Mouse (Mus musculus): ENCODE measurements around the gene Slc24a3. TPM values are rescaled to one million over a fixed set of nuclear protein-coding genes. Genes with fewer than 3 reads are reported as not detected.

Slc24a3 gene
- polyA plus RNA-seq, 1 experiment from 2014 or later: 3.1 TPM

DNA sequence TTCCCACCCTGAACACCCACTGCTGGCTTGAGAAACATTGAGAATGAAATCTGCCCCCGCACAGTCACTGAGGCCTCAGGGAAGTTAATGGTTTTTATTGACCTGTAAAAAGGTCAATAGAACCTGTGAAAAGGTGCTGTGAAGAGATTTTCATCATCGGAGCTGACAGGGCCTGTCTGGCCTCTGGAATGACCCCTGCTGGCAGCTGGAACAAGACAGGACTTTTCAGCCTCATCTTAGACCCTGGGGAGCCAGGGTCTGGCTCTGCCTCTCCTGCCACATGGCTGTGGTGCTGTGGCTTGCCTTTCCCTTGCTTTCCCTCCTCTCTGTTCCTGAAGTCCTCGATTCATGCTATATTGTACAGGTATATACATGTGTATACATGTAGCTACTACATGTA is 228.2 kb downstream of the Slc24a3 start:
- WGBS (ENCODE audit: missing documents): 79% methylated on average over 3 of the region's 3 CpGs
- no peaks in the 10 kb centered on the region for H3K79me2 ChIP-seq (ENCODE audit: inconsistent target)
- no peak overlapping the region for H3K27ac ChIP-seq
- no peaks in the 10 kb centered on the region for H3K36me3 ChIP-seq (ENCODE audit: inconsistent target)
- H3K4me3 ChIP-seq (ENCODE audit: inconsistent target): no peak overlapping the region

DNA sequence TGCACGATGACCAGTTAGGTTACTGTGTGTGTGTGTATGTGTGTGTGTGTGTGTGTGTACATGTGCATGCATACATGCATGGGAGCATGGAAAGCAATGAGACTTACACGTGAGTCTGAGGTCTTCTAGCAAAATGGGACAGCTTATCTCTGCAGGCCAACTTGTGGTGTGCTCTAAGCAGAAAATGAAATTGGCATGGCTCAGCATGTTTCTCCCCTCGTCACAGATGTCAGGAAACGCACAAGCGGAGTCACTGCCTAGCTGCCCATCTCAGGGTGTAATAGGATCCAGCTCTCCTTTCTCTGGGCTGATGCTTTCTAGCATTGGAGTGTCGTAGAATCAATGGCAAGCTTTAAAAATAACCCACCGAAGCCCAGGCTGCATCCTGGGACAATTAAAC is 229.0 kb downstream of the Slc24a3 start:
- Histone ChIP-seq H3K27ac (no peak overlapping the region), H3K36me3 (ENCODE audit: inconsistent target) (no peaks in the 10 kb centered on the region), H3K4me3 (ENCODE audit: inconsistent target) (no peak overlapping the region), H3K79me2 (ENCODE audit: inconsistent target) (no peaks in the 10 kb centered on the region)
- WGBS (ENCODE audit: missing documents): 78% methylated on average over 7 of the region's 7 CpGs

DNA sequence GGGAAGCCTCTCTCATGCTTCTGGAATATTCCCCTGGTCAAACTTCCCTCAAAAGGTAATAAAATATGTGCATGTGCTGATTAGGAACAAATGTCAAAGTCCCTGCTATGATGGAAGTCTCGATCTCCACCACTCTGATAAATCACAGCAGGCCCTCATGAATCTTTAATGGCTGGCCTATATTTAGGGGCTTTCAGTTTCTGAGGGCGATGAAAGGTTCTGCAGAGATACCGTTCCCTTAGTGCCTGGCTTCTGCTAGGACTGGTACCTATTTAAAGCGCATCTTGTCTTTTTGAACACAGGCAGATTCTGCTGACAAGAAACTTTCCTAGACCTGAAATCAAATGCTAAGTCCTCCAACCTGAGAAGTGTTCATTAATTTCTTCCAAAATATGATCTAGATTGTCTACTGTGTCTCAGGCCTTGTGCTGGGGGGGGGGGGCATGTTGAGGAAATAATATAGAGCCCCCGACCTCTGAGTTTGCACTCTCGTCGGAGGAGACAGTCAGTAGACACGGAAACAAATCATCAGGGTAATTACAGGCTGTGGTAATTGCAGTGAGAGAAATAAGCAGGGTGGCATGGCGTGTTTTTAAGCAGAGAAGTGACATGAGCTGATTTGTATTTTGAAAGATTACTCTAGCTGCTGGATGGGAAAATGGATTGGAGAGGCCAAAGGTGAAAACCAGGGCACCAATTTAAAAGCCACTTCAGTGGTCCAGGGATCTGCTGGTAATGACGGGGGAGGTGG is 230.1 kb downstream of the Slc24a3 start:
- no peak overlapping the region for H3K4me3 ChIP-seq (ENCODE audit: inconsistent target)
- H3K27ac ChIP-seq: no peak overlapping the region
- no peaks in the 10 kb centered on the region for H3K79me2 ChIP-seq (ENCODE audit: inconsistent target)
- no peaks in the 10 kb centered on the region for H3K36me3 ChIP-seq (ENCODE audit: inconsistent target)
- 91% methylated on average over 10 of the region's 10 CpGs for WGBS (ENCODE audit: missing documents)

DNA sequence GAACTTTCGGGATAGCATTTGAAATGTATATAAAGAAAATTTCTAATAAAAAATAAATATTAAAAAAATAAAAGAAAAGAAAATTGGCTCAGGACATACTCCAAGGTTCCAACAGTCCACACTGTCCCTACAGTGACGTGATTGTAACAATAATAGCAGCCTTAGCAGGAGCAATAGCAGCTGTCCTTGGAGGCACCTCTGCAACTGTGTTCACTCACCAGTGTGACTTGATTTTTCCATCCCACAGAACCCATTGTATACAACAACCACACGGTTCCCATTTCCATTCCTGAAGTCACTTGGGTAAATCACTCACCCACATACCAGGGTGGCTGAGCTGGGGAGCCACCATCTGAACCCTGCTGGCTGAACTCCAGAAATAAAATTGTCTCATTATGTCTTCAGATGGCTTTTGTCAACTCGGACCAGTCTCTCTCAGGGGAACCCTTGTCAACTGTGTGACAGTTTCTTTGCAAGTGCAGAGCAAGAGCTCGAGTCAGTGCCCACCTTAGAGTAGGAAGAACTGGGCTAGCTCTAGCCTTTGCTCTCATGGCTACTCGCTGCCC is 233.8 kb downstream of the Slc24a3 start:
- WGBS (ENCODE audit: missing documents): 87% methylated on average over 6 of the region's 6 CpGs
- no peak overlapping the region for H3K27ac ChIP-seq

DNA sequence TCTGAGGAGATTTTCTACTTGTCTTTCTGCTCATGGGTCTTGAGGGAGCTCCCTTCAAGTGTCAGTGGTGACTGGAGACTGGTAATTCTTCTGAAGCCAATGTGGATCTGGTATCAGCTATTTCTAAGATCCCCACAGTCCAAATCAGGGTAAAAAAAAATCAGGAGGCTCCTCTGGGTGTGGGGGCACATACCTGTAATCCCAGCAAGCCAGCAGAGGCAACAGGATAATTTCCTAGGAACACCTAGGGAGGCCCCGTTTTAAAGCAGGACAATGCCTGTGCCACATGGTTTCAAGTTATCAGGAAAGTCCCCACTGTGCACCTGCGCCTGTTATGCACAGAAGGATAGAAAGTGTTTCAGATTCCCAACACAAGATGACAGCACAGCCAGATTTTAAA is 234.4 kb downstream of the Slc24a3 start:
- H3K27ac ChIP-seq: no peak overlapping the region
- no peaks in the 10 kb centered on the region for H3K79me2 ChIP-seq (ENCODE audit: inconsistent target)
- H3K4me3 ChIP-seq (ENCODE audit: inconsistent target): no peak overlapping the region
- H3K36me3 ChIP-seq (ENCODE audit: inconsistent target): no peaks in the 10 kb centered on the region
- WGBS (ENCODE audit: missing documents): 88% methylated on average over 2 of the region's 2 CpGs

More for the DNA sequence above, 233.8 kb downstream of the Slc24a3 start:
- no peaks in the 10 kb centered on the region for H3K79me2 ChIP-seq (ENCODE audit: inconsistent target)
- H3K4me3 ChIP-seq (ENCODE audit: inconsistent target): no peak overlapping the region
- H3K36me3 ChIP-seq (ENCODE audit: inconsistent target): no peaks in the 10 kb centered on the region

DNA sequence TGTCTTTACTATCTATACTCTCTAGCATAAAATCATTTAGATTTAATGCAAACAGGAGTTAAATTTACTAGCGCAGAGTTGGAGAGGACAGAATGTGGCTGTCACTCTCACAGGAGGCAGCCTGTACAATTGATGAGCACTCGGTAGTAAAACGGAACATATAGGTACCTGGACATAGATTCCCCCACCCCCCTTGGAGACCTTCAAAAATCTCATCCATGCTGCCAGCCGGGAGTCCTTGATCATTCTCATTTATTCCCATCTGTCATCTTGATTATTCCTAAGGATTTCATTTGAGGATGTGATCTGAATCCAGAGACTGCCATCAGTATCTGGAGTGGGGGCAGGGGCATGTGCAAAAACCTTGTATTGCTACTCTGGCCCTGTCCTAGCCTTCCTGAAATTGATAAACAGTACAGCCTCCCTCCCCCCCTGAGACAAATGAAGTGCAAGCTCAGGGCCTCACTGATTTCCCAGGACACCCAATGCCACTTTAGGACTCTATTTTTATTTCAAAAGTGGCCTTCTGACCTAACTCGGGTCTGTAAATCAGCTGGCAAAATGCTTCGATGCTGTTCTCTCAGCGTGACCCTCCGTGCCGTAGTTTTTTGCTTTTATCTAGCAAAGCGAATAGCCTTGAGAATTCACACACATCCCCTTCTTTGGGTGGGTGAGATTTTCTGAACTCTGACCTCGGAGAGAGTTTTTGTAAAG is 237.4 kb downstream of the Slc24a3 start:
- Histone ChIP-seq H3K79me2 (ENCODE audit: inconsistent target) (no peaks in the 10 kb centered on the region), H3K27ac (no peak overlapping the region), H3K36me3 (ENCODE audit: inconsistent target) (no peaks in the 10 kb centered on the region), H3K4me3 (ENCODE audit: inconsistent target) (no peak overlapping the region)
- 96% methylated on average over 11 of the region's 11 CpGs for WGBS (ENCODE audit: missing documents)

DNA sequence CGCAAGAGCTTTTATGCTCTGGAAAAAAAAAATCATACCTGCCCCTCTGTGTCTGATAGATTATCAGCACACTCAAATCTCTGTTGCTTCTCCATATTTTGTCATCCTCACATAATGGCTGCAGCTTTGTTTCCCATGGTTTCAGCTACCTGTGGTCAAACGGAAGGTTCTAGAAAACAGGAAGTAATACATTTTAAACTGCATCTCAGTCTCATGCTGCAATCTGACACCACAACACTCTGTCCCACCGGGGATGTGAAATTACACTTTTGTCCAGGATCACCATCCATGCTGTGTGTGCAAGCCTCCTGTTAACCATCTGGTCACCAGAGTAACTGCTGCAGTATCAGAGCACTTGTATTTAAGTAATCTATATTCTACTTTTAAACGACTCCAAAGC is 238.2 kb downstream of the Slc24a3 start:
- Histone ChIP-seq H3K4me3 (ENCODE audit: inconsistent target) (no peak overlapping the region), H3K79me2 (ENCODE audit: inconsistent target) (no peaks in the 10 kb centered on the region), H3K27ac (no peak overlapping the region), H3K36me3 (ENCODE audit: inconsistent target) (no peaks in the 10 kb centered on the region)
- WGBS (ENCODE audit: missing documents): 39% methylated on average over 4 of the region's 4 CpGs

DNA sequence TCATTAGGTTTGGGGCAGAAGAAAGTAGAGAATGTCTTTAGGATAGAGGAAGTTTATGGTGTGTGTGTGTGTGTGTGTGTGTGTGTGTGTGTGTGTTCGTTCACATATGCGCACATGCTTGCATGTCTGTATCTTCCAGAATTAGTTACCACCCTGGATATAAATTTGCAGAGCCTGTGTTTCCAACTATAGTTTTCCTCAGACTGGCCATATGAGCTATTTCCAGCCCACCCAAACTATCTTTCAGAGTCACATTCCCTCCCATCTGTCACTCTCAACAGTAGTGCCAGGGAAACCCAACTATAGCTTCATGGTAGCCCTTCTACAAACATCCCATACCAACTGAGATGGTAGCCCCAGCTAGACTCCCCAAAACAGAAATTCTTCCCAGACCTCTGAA is 250.2 kb downstream of the Slc24a3 start:
- WGBS (ENCODE audit: missing documents): 94% methylated on average over 2 of the region's 2 CpGs
- Histone ChIP-seq H3K36me3 (ENCODE audit: inconsistent target) (no peaks in the 10 kb centered on the region), H3K27ac (no peak overlapping the region), H3K4me3 (ENCODE audit: inconsistent target) (no peak overlapping the region), H3K79me2 (ENCODE audit: inconsistent target) (no peaks in the 10 kb centered on the region)

DNA sequence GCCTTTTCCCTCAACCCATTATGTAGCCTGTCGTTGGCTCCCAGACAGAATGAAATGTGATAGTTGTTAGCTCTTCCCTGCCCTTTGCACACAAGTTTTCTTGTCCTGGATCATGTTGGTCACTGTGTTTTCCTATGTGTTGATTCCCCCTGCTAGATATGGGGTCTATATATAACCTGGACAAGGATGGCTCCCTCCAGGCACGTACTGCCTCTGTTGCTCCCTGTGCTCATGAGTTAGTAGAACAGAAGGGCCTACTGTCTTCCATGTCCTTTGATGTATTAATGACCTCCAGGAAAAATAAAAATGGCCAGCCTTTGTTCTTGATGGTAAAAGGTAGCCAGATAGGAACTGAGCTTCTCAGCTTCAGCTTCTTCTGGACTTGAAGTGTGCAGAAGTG is 251.5 kb downstream of the Slc24a3 start:
- Histone ChIP-seq H3K36me3 (ENCODE audit: inconsistent target) (no peaks in the 10 kb centered on the region), H3K79me2 (ENCODE audit: inconsistent target) (no peaks in the 10 kb centered on the region), H3K27ac (no peak overlapping the region), H3K4me3 (ENCODE audit: inconsistent target) (no peak overlapping the region)
- WGBS (ENCODE audit: missing documents): 83% methylated on average over 2 of the region's 2 CpGs

DNA sequence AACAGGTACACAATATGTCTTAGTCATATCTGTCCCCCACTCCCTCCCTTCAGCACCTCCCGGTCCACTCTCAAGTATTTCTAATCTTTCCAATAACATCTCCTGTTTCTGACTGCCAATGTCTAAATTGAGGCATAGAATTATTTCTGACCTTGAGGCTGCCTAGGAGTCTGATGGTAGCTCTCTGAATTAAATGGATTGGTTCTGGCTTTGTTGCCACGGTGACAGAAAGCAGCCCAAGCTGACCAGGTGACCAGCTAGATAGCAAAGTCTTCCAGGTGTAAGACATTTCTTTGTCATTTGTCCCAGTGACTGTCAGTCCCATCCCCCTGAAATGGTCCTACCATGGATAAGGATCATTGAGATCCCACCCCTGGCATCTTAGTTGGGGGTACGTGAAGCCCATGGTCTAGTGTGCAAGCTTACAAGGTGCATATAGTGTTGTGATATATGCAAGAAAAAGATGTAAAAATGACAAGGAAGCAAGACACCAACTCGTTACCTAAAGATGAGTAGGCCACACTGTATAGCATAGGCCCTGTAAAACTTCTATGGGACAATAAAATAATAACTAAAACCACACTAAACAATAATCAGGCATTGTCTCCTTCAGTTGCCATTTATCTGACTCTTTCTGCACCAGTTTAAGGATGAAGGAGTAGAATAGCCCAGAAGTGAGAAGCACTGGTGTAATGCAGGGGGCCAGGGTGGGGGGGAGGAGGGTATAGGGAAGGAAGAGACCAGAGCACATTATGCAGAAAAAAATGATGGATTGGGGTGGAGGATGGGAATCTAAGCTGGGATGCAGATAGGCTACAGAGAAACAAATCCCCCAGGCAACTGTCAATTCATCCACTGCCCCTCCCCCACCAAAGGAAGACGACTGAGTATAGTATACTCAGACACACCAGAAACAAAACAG is 253.7 kb downstream of the Slc24a3 start:
- Histone ChIP-seq H3K4me3 (ENCODE audit: inconsistent target) (no peak overlapping the region), H3K79me2 (ENCODE audit: inconsistent target) (no peaks in the 10 kb centered on the region), H3K27ac (no peak overlapping the region), H3K36me3 (ENCODE audit: inconsistent target) (no peaks in the 10 kb centered on the region)
- 93% methylated on average over 5 of the region's 5 CpGs for WGBS (ENCODE audit: missing documents)

DNA sequence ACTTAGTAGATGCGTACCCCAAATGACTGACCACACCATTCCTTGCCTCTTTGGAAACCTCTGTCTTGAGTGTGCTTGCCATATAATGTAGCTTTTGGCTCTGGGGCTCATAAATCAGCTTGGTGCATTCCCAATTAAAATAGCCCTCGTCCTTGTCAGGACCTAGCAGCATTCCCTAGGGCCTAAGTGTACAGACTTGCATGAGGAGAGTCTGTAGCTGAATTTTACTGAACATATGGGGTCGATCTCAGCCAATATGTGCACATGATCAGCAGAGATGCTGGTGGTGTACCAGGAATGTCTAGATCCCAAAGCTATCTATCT is 254.3 kb downstream of the Slc24a3 start:
- Histone ChIP-seq H3K27ac (no peak overlapping the region), H3K36me3 (ENCODE audit: inconsistent target) (no peaks in the 10 kb centered on the region), H3K79me2 (ENCODE audit: inconsistent target) (no peaks in the 10 kb centered on the region), H3K4me3 (ENCODE audit: inconsistent target) (no peak overlapping the region)
- 80% methylated on average over 3 of the region's 3 CpGs for WGBS (ENCODE audit: missing documents)

DNA sequence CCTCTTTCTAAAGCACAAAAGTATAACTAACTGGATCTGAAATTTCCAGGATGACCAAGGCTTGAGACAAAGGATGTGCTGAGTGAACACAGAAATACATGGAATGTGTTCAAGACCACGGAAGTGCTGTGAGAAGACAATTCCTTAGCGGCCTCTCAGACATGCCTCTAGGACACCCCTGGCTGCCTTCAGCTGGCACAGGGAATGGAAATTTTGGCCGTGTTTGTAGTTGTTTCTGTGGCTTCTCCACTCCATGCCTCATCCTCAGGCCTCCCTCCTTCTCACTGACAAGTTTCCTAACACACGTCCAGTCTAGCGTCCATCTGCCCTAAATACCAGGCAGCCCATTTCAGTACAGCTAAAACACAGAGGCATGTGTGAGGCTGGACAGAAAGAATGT is 262.4 kb downstream of the Slc24a3 start:
- 86% methylated on average over 5 of the region's 5 CpGs for WGBS (ENCODE audit: missing documents)

DNA sequence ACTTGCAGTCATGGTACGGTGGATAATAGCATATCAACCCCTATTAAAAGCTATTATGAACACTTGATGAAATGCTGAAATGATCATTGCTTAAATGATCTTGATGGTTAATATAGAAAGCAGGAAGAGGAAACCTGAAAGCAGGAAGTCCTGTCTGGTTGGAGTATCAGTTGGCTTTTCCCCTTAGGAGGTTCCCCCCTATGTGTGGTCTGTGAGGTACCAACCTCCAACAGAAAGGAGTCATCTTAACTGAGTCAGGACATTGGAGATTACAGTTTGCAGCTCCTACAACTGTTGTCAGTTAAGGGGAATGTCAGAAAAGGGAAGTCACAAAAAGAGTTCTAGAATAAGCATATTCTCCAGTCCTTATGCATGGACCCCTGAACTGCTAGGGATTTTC is 266.5 kb downstream of the Slc24a3 start:
- 78% methylated on average over 1 of the region's 1 CpGs for WGBS (ENCODE audit: missing documents)
- Histone ChIP-seq H3K79me2 (ENCODE audit: inconsistent target) (no peaks in the 10 kb centered on the region), H3K36me3 (ENCODE audit: inconsistent target) (no peaks in the 10 kb centered on the region), H3K27ac (no peak overlapping the region), H3K4me3 (ENCODE audit: inconsistent target) (no peak overlapping the region)

More for the DNA sequence above, 262.4 kb downstream of the Slc24a3 start:
- H3K79me2 ChIP-seq (ENCODE audit: inconsistent target): no peaks in the 10 kb centered on the region
- H3K4me3 ChIP-seq (ENCODE audit: inconsistent target): no peak overlapping the region
- no peak overlapping the region for H3K27ac ChIP-seq
- H3K36me3 ChIP-seq (ENCODE audit: inconsistent target): no peaks in the 10 kb centered on the region

DNA sequence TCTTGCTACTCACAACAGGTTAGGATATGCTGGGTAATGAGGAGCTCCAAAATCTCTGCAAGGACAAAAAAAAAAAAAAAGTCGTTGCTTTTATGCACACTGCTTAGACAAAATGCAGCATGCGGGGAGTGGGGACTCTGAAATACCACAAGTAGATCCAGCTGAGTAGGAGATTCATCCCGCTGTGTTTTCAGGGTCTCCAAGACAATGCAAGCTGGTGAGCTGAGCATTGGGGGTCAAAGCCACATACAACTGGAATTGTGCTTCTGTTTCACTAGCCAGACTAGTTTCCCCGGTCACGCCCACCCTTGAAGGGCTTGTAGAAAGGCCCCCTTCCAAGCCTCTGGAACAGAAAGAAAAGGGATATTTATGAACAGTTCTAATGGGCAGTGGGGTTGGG is 270.8 kb downstream of the Slc24a3 start:
- no peaks in the 10 kb centered on the region for H3K36me3 ChIP-seq (ENCODE audit: inconsistent target)
- no peak overlapping the region for H3K27ac ChIP-seq
- 72% methylated on average over 5 of the region's 5 CpGs for WGBS (ENCODE audit: missing documents)
- H3K4me3 ChIP-seq (ENCODE audit: inconsistent target): no peak overlapping the region
- H3K79me2 ChIP-seq (ENCODE audit: inconsistent target): no peaks in the 10 kb centered on the region
